Mouse (Mus musculus): ENCODE results near the gene Gm42420.

- TF ChIP-seq CTCF (IDR thresholded peaks at IDR 0.05; ENCODE audit: low read depth) (no peak), EP300 (optimal IDR thresholded peaks at IDR 0.05) (no peak)
These were observed 48.9 kb upstream of the Gm42420 start for GRCm38 (mm10) chr6:39536621-39537020.
